Mouse (Mus musculus): ENCODE measurements around the gene Cfap58. TPM values are rescaled to one million over a fixed set of nuclear protein-coding genes. Genes with fewer than 3 reads are reported as not detected.

The Cfap58 gene
- polyA plus RNA-seq, 1 experiment = 0.03 TPM

DNA sequence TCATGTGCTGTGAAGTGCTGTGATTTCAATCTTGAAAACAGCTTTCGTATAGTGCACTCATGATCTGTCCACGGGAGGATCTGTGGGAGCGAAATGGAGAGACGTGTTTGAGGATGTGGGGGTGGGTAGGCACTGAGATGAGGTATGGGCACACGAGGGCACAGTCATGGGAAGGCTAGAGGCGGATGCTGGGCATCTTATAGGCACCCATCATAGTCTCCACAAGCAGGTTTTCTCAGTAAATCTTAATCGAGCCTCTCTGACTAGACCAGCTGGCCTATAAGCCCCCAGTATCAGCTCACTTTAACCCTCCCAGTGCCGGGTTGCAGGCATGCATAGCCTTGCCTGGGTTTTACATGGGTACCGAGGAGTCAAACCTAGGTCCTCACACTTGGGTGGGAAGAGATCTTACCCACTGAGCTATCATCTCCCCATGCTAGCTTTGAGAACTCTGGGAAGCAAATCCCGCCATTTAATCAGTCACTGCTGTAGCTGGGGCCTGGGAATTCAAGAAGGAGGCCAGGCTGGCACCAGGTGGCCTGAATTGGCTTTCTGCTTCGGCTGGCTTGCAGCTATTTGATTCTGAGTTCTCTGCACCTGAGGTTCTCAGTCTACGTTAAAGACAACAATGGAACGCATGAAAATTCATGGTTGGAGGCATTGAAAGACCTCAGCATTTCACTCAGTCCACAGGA lies 51.6 kb downstream of the Cfap58 start:
- no peak overlapping the region for H3K4me3 ChIP-seq (ENCODE audit: control insufficient read depth, insufficient read depth, low read length)
- 77% methylated on average over 13 of the region's 13 CpGs for WGBS
- H3K4me1 ChIP-seq (replicated peaks; ENCODE audit: control insufficient read depth, insufficient read depth, low read length) = no peaks in the 10 kb centered on the region
- H3K27ac ChIP-seq (ENCODE audit: control insufficient read depth, insufficient read depth, low read length) = no peak overlapping the region
- no peak for TF ChIP-seq CTCF (IDR thresholded peaks at IDR 0.05; ENCODE audit: borderline replicate concordance, control insufficient read depth, extremely low read depth, insufficient read depth, low read length, poor library complexity)
- TF ChIP-seq POLR2A (IDR thresholded peaks at IDR 0.05; ENCODE audit: control insufficient read depth, extremely low read depth, insufficient read depth, low read length, poor library complexity) = no peak
- H3K27me3 ChIP-seq (ENCODE audit: control insufficient read depth, insufficient read depth, low read length) = no peaks in the 10 kb centered on the region
- no peaks in the 10 kb centered on the region for H3K36me3 ChIP-seq (ENCODE audit: control insufficient read depth, insufficient read depth, low read length)
- no peak for DNase-seq

DNA sequence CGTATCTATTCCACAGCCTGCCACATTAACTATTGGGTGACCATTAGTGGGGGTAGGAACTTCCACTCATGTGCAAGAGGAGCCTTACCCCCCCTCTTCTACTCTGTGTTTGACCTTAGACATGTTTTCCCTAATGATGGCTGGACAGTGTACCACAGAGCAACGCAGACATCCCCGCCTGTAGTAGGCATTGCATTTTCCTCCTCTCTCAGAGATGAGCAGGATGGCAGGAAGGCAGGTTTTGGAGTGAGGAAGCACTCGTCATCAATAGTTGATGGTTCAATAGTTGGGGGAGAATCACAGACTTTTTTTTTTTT lies 52.1 kb downstream of the Cfap58 start:
- TF ChIP-seq CTCF (IDR thresholded peaks at IDR 0.05; ENCODE audit: borderline replicate concordance, control insufficient read depth, extremely low read depth, insufficient read depth, low read length, poor library complexity) (no peak), POLR2A (IDR thresholded peaks at IDR 0.05; ENCODE audit: control insufficient read depth, extremely low read depth, insufficient read depth, low read length, poor library complexity) (no peak)
- DNase-seq = no peak
- no peaks in the 10 kb centered on the region for H3K36me3 ChIP-seq (ENCODE audit: control insufficient read depth, insufficient read depth, low read length)
- no peaks in the 10 kb centered on the region for H3K4me1 ChIP-seq (replicated peaks; ENCODE audit: control insufficient read depth, insufficient read depth, low read length)
- no peak overlapping the region for H3K4me3 ChIP-seq (ENCODE audit: control insufficient read depth, insufficient read depth, low read length)
- no peak overlapping the region for H3K27ac ChIP-seq (ENCODE audit: control insufficient read depth, insufficient read depth, low read length)
- WGBS = 91% methylated on average over 4 of the region's 4 CpGs
- no peaks in the 10 kb centered on the region for H3K27me3 ChIP-seq (ENCODE audit: control insufficient read depth, insufficient read depth, low read length)

DNA sequence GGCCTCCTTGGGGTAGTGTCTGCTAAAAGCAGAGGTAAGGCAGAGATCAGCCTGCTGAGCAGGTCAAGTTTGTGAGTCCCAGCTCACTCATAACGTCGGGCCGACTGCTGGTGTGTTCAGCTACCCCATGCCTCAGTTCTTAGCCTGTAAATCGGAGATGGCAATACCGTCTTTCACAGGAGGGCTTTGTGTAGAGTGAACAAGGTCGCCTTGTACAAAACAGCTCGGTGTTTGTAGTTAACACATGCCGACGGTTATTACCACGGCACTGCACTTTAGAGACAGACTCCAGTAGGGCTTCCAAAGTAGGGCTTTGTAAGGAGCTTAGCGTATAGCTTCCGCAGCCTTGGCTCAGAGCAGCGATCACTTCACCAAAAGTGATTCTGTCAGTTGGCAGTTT lies 63.8 kb downstream of the Cfap58 start:
- TF ChIP-seq POLR2A (IDR thresholded peaks at IDR 0.05; ENCODE audit: control insufficient read depth, extremely low read depth, insufficient read depth, low read length, poor library complexity) = no peak
- no peak for TF ChIP-seq CTCF (IDR thresholded peaks at IDR 0.05; ENCODE audit: borderline replicate concordance, control insufficient read depth, extremely low read depth, insufficient read depth, low read length, poor library complexity)
- Histone ChIP-seq H3K36me3 (ENCODE audit: control insufficient read depth, insufficient read depth, low read length) (no peaks in the 10 kb centered on the region), H3K27ac (ENCODE audit: control insufficient read depth, insufficient read depth, low read length) (no peak overlapping the region), H3K4me3 (ENCODE audit: control insufficient read depth, insufficient read depth, low read length) (no peak overlapping the region), H3K4me1 (replicated peaks; ENCODE audit: control insufficient read depth, insufficient read depth, low read length) (no peaks in the 10 kb centered on the region), H3K27me3 (ENCODE audit: control insufficient read depth, insufficient read depth, low read length) (no peaks in the 10 kb centered on the region)
- 93% methylated on average over 13 of the region's 13 CpGs for WGBS
- no peak for DNase-seq

DNA sequence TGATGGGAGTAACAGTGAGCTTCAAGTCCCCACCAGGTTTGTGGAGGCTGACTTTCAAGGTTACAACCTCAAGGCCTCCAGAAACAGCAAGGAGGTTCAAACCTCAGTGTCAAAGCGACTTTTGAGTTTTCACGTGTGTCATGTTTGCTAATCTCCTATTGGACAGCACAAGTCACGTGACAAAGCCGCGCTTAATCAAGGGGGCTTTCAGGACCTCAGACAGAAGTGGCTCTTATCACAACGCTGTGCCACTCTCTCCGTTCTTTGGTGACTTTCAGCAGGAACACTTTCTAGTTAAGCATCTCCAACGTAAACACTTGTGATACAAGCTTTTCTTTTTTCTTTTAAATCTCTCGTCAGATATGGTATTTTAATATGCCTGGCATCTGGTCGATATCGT lies 64.3 kb downstream of the Cfap58 start:
- no peaks in the 10 kb centered on the region for H3K36me3 ChIP-seq (ENCODE audit: control insufficient read depth, insufficient read depth, low read length)
- no peak overlapping the region for H3K27ac ChIP-seq (ENCODE audit: control insufficient read depth, insufficient read depth, low read length)
- no peaks in the 10 kb centered on the region for H3K27me3 ChIP-seq (ENCODE audit: control insufficient read depth, insufficient read depth, low read length)
- no peak overlapping the region for H3K4me3 ChIP-seq (ENCODE audit: control insufficient read depth, insufficient read depth, low read length)
- H3K4me1 ChIP-seq (replicated peaks; ENCODE audit: control insufficient read depth, insufficient read depth, low read length) = no peaks in the 10 kb centered on the region
- WGBS = 88% methylated on average over 11 of the region's 11 CpGs
- no peak for DNase-seq
- no peak for TF ChIP-seq CTCF (IDR thresholded peaks at IDR 0.05; ENCODE audit: borderline replicate concordance, control insufficient read depth, extremely low read depth, insufficient read depth, low read length, poor library complexity)
- no peak for TF ChIP-seq POLR2A (IDR thresholded peaks at IDR 0.05; ENCODE audit: control insufficient read depth, extremely low read depth, insufficient read depth, low read length, poor library complexity)

DNA sequence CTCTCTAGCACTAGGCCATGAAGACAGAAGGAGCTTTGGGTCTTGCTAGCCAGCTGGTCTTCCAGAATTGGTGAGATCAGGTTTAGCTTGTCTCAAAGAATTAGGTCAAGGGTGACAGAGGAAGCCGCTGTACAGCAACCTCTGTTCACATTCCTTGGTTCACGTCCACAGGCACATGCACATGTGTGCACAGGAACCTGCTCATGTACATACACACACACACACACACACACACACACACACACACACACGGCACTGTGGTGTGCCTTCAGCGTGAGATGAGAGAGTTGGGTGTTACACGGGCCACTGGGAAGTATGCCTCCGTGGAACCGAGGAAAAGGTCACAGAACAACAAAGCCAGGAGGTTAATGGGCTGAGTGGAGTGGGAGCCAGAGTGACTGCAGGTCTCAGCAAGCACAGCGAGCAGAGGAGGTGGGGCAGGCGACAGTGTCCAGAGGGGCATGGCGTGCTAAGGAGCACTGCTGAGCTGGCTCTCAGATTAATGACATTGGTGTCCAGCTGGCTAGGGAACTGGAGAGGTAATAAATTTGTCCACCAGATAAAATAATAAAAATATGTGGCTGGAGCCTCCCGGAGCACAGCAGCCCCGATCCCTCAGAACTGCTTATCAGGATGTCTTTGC lies 71.4 kb downstream of the Cfap58 start:
- TF ChIP-seq CTCF (IDR thresholded peaks at IDR 0.05; ENCODE audit: borderline replicate concordance, control insufficient read depth, extremely low read depth, insufficient read depth, low read length, poor library complexity) = no peak
- TF ChIP-seq POLR2A (IDR thresholded peaks at IDR 0.05; ENCODE audit: control insufficient read depth, extremely low read depth, insufficient read depth, low read length, poor library complexity) = no peak
- no peak overlapping the region for H3K4me3 ChIP-seq (ENCODE audit: control insufficient read depth, insufficient read depth, low read length)
- 88% methylated on average over 12 of the region's 12 CpGs for WGBS
- H3K27me3 ChIP-seq (ENCODE audit: control insufficient read depth, insufficient read depth, low read length) = no peaks in the 10 kb centered on the region
- H3K36me3 ChIP-seq (ENCODE audit: control insufficient read depth, insufficient read depth, low read length) = no peaks in the 10 kb centered on the region
- no peaks in the 10 kb centered on the region for H3K4me1 ChIP-seq (replicated peaks; ENCODE audit: control insufficient read depth, insufficient read depth, low read length)
- no peak for DNase-seq
- H3K27ac ChIP-seq (ENCODE audit: control insufficient read depth, insufficient read depth, low read length) = no peak overlapping the region

DNA sequence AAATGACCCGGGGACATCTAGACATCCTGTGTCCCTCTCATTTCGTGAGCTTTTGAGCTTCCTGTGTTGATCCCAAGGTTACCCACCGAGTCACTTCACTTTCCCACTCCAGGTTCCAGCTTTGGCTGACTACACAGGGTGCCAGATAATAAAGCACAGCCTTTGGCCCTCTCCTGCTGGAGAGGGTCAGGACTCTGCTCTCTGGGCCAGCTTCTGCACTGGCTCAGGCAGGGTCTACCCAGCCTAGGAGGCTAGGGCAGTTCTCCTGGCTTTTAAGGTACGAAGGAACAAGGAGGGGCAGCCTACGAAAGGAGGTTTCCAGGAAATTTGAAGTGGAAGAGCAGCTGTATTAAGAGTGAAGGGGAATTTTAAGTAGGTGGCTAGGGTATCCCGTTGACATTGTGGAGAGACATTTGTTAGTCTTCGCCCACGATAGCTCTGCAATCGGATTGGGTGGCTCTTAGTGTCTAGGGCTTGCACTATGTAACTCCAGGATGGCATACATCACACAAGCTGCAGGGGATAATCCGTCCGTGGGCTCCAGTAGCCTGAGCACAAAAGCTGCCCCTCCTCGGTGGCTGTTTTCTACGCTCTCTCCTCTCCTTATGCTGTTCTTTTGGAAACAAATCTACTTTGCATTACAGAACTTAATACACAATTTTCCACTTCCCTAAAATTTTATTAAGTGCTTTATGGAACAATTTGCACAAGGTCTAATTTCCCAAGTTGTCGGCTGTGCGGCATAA lies 72.3 kb downstream of the Cfap58 start:
- Histone ChIP-seq H3K4me1 (replicated peaks; ENCODE audit: control insufficient read depth, insufficient read depth, low read length) (no peaks in the 10 kb centered on the region), H3K4me3 (ENCODE audit: control insufficient read depth, insufficient read depth, low read length) (no peak overlapping the region), H3K27ac (ENCODE audit: control insufficient read depth, insufficient read depth, low read length) (no peak overlapping the region), H3K36me3 (ENCODE audit: control insufficient read depth, insufficient read depth, low read length) (no peaks in the 10 kb centered on the region), H3K27me3 (ENCODE audit: control insufficient read depth, insufficient read depth, low read length) (no peaks in the 10 kb centered on the region)
- DNase-seq = no peak
- 89% methylated on average over 15 of the region's 15 CpGs for whole genome bisulfite sequencing
- TF ChIP-seq CTCF (IDR thresholded peaks at IDR 0.05; ENCODE audit: borderline replicate concordance, control insufficient read depth, extremely low read depth, insufficient read depth, low read length, poor library complexity) = no peak
- no peak for TF ChIP-seq POLR2A (IDR thresholded peaks at IDR 0.05; ENCODE audit: control insufficient read depth, extremely low read depth, insufficient read depth, low read length, poor library complexity)

Measured in thymus, adult 2 months (tissue).